Mouse (Mus musculus): ENCODE measurements around the gene Ppp4r1. TPM values are rescaled to one million over a fixed set of nuclear protein-coding genes. Genes with fewer than 3 reads are reported as not detected.
A peak's percentile ranks its signal among the peaks of the same experiment; 100 is the strongest.

The Ppp4r1 gene
- polyA plus RNA-seq (2015; fragmentation: Nextera tagmentation; extraction: Ambion mirVana), result 25.0 and 30.5 TPM in 2 replicates

DNA sequence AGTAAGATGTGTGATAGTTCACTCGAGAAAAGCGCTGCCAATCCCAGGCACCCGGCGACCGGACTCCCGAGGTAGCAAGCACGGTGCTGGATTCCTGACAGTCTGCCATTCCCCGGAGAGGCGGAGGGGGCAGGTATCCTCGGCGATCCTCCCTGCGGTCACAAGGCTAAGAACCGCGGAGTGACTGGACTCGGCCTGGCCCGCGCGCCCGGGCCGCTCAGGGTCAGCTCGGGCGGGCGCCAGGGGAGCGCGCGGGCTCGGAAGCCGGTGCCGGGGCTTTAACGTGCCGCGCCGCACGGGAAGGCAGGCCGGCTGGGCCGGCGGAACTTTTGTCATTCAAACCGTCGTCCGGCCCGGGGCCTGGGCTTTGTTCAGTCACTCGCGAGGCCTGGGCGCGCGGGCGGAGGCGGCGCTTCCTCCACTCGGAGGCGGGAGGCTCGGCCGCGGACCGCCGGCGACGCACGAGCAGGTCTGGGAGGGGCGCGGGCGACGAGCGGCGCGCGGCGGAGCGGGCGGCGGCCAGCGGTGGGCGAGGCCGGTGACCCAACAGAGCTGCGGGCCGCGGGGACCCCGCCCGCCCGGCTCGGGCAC lies at the start of gene Ppp4r1:
Gene Ppp4r1 (plus strand): TSS at position 23 of the 591 bp plus-strand sequence.
- peak within 1 kb of the TSS; percentile 100 for H3K9ac ChIP-seq
- no peaks in the 10 kb centered on the region for H3K36me3 ChIP-seq
- H3K27me3 ChIP-seq, result no peaks in the 10 kb centered on the region
- H3K9me3 ChIP-seq (replicated peaks), result no peaks in the 10 kb centered on the region
- peak; percentile 82 for ATAC-seq (replicated peaks; ENCODE audit: insufficient number of reproducible peaks, insufficient read depth, low FRiP score, low read depth)
- peaks cover 24% of the 10 kb centered on the region for H3K4me1 ChIP-seq (replicated peaks)
- peak within 1 kb of the TSS; percentile 99 for H3K27ac ChIP-seq
- H3K4me2 ChIP-seq, result peak within 1 kb of the TSS; percentile 71
- WGBS, result under 1% methylated on average over 63 of the region's 81 CpGs
- peak within 1 kb of the TSS; percentile 97 for H3K4me3 ChIP-seq

GRCm38 (mm10) chr17:65732666-65733065 lies 49.7 kb upstream of the Ppp4r1 start:
- Histone ChIP-seq H3K27ac (no peak overlapping the region), H3K27me3 (no peaks in the 10 kb centered on the region), H3K4me3 (no peak overlapping the region), H3K4me1 (replicated peaks) (0 out of 2 replicates have a peak, but pooled peaks cover 2% of the 10 kb centered on the region), H3K9ac (no peak overlapping the region), H3K9me3 (replicated peaks) (no peaks in the 10 kb centered on the region), H3K4me2 (no peak overlapping the region), H3K36me3 (no peaks in the 10 kb centered on the region)
- no peak for ATAC-seq (replicated peaks; ENCODE audit: insufficient number of reproducible peaks, insufficient read depth, low FRiP score, low read depth)
- 78% methylated on average over 4 of the region's 4 CpGs for WGBS

DNA sequence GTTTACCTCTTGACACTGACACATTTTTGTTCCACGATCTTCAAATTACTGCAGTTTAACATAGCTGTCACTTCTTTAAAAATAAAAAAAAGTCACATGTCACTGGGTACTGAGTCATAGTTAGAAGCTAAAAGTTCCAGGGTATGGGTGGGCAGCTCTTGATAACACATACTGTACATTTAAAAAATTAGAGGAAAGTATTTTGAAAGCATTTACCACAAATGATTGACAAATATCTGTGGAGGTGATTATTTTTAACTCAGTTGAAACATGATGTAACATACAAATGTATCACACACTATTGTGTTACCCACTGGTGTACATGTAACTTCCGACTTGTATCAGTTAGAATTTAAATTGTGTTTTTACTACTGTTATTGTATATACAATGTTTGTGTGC lies 47.3 kb upstream of the Ppp4r1 start:
- 86% methylated on average over 2 of the region's 2 CpGs for WGBS
- H3K9ac ChIP-seq, result no peak overlapping the region

GRCm38 (mm10) chr17:65737175-65737574 lies 45.2 kb upstream of the Ppp4r1 start:
- no peaks in the 10 kb centered on the region for H3K27me3 ChIP-seq
- H3K36me3 ChIP-seq, result no peaks in the 10 kb centered on the region
- no peaks in the 10 kb centered on the region for H3K9me3 ChIP-seq (replicated peaks)
- H3K4me3 ChIP-seq, result no peak overlapping the region
- no peak for ATAC-seq (replicated peaks; ENCODE audit: insufficient number of reproducible peaks, insufficient read depth, low FRiP score, low read depth)
- no peak overlapping the region for H3K27ac ChIP-seq
- peaks cover 7% of the 10 kb centered on the region for H3K4me1 ChIP-seq (replicated peaks)
- WGBS, result 73% methylated on average over 5 of the region's 5 CpGs
- no peak overlapping the region for H3K9ac ChIP-seq
- no peak overlapping the region for H3K4me2 ChIP-seq

More for the DNA sequence above, 47.3 kb upstream of the Ppp4r1 start:
- Histone ChIP-seq H3K36me3 (no peaks in the 10 kb centered on the region), H3K4me1 (replicated peaks) (peaks cover 7% of the 10 kb centered on the region), H3K27me3 (no peaks in the 10 kb centered on the region), H3K4me2 (no peak overlapping the region), H3K9me3 (replicated peaks) (no peaks in the 10 kb centered on the region), H3K4me3 (no peak overlapping the region), H3K27ac (no peak overlapping the region)
- no peak for ATAC-seq (replicated peaks; ENCODE audit: insufficient number of reproducible peaks, insufficient read depth, low FRiP score, low read depth)

DNA sequence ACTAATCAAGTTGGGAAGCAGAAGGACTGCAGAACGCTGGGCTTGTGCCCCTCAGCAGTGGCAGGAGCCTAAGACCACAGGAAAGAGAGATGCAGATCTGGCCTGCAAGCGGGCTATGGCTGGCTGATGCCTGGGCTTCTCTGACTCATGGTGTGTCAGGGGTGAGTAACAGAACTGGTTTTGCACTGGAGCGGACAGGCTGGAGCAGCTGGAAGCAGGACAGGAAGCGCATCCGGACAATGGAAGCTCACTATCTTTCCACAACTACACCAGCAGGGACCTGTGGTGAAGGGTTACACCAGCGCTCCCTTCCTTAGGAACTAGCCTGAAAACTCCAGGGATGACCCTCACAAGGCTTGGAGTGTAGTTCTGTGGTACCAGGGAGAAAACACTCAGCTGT lies 44.8 kb upstream of the Ppp4r1 start:
- H3K27ac ChIP-seq, result no peak overlapping the region
- peaks cover 7% of the 10 kb centered on the region for H3K4me1 ChIP-seq (replicated peaks)
- H3K4me2 ChIP-seq, result no peak overlapping the region
- no peaks in the 10 kb centered on the region for H3K36me3 ChIP-seq
- no peak overlapping the region for H3K4me3 ChIP-seq
- ATAC-seq (replicated peaks; ENCODE audit: insufficient number of reproducible peaks, insufficient read depth, low FRiP score, low read depth), result peak; percentile 43; the same call in 1 of the 2 replicates
- no peak overlapping the region for H3K9ac ChIP-seq
- H3K27me3 ChIP-seq, result no peaks in the 10 kb centered on the region
- no peaks in the 10 kb centered on the region for H3K9me3 ChIP-seq (replicated peaks)
- WGBS, result 72% methylated on average over 6 of the region's 6 CpGs

DNA sequence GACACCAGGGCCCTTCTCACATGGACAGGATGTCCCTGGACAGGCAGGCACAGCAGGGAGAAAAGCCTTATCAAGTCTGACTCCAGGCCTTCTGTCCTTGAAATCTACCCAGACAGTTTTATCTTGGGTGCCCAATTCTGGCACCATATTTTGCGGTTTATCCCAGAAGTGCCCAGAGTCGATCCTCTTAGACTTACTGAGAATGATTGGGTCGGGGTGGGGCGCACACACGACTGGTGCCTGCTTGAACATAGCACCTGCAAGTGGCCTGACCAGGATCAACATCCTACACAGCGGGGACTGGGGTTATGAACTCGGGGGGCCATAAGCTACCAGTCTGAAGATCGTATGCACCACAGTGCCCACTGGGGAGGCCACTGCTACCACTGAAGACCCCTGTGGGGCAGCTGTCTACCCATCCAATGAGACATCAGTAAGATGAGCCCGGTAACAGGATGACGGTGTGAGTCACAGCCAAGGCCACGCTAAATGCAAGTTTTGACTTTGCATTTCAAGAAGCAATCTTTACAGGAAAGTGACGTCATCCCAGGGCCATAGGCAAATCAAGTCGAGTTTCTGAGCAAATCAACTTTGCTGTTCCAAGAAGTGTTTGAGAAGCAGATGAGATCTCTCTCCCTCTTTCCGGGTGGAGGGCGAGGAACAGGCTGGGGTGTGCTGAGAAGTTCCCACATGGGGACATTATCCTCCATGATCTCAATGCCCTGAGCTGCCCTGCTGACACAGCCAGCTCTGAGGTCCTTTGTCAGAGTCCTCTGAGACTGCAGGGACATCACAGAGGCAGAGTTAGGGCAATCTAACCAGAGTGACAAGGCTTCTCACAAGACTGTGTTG lies 42.3 kb upstream of the Ppp4r1 start:
- no peaks in the 10 kb centered on the region for H3K27me3 ChIP-seq
- no peak for ATAC-seq (replicated peaks; ENCODE audit: insufficient number of reproducible peaks, insufficient read depth, low FRiP score, low read depth)
- no peaks in the 10 kb centered on the region for H3K36me3 ChIP-seq
- no peak overlapping the region for H3K27ac ChIP-seq
- peaks cover 5% of the 10 kb centered on the region for H3K4me1 ChIP-seq (replicated peaks)
- H3K4me3 ChIP-seq, result no peak overlapping the region
- H3K9me3 ChIP-seq (replicated peaks), result no peaks in the 10 kb centered on the region
- H3K4me2 ChIP-seq, result no peak overlapping the region
- no peak overlapping the region for H3K9ac ChIP-seq
- 66% methylated on average over 15 of the region's 15 CpGs for WGBS

- Histone ChIP-seq H3K4me2 (no peak overlapping the region), H3K27ac (no peak overlapping the region), H3K9ac (no peak overlapping the region), H3K36me3 (no peaks in the 10 kb centered on the region), H3K4me3 (no peak overlapping the region), H3K9me3 (replicated peaks) (no peaks in the 10 kb centered on the region), H3K4me1 (replicated peaks) (peaks cover 5% of the 10 kb centered on the region), H3K27me3 (no peaks in the 10 kb centered on the region)
- whole genome bisulfite sequencing, result 72% methylated on average over 4 of the region's 4 CpGs
- ATAC-seq (replicated peaks; ENCODE audit: insufficient number of reproducible peaks, insufficient read depth, low FRiP score, low read depth), result no peak
Measured at GRCm38 (mm10) chr17:65741565-65741964, 40.8 kb upstream of the Ppp4r1 start.

DNA sequence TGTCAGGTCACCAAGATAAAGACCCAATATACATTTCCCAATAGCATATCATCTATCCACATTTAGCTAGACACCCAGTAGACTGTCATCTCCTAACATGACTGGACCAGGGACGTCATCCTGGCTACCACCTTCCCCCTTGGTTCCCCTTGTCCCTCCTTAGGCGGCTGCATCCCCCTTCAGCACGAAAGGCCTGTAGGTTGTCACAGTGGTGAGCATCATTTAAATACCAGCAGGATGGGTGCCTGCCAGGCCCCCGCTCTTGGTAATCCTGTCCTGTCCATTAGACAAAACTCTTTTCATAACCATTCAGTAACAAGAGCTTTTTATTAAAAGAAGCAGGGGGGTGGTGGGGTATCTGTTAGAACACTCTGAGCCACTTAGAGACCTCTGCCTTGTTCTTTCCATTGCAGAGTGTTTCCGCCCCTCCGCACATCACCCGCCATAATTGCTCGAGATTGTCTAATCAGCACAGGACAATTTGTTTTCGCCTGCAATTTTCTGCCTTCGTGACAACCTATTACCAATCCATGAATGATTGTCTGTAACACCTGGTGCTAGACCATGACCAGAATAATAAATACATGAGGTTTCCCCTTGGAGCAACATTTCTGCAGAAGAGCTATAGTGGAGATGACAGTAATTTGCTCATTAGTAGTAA lies 40.0 kb upstream of the Ppp4r1 start:
- 84% methylated on average over 10 of the region's 10 CpGs for WGBS
- Histone ChIP-seq H3K27ac (no peak overlapping the region), H3K9ac (no peak overlapping the region), H3K4me2 (no peak overlapping the region), H3K27me3 (no peaks in the 10 kb centered on the region), H3K4me3 (no peak overlapping the region), H3K36me3 (no peaks in the 10 kb centered on the region), H3K4me1 (replicated peaks) (peaks cover 5% of the 10 kb centered on the region), H3K9me3 (replicated peaks) (no peaks in the 10 kb centered on the region)
- ATAC-seq (replicated peaks; ENCODE audit: insufficient number of reproducible peaks, insufficient read depth, low FRiP score, low read depth), result no peak

- 70% methylated on average over 4 of the region's 4 CpGs for WGBS
- Histone ChIP-seq H3K4me2 (no peak overlapping the region), H3K4me1 (replicated peaks) (peaks cover 5% of the 10 kb centered on the region), H3K27me3 (no peaks in the 10 kb centered on the region), H3K9me3 (replicated peaks) (no peaks in the 10 kb centered on the region), H3K4me3 (no peak overlapping the region), H3K27ac (no peak overlapping the region), H3K36me3 (no peaks in the 10 kb centered on the region), H3K9ac (no peak overlapping the region)
- no peak for ATAC-seq (replicated peaks; ENCODE audit: insufficient number of reproducible peaks, insufficient read depth, low FRiP score, low read depth)
Measured at GRCm38 (mm10) chr17:65742969-65743368, 39.4 kb upstream of the Ppp4r1 start.

DNA sequence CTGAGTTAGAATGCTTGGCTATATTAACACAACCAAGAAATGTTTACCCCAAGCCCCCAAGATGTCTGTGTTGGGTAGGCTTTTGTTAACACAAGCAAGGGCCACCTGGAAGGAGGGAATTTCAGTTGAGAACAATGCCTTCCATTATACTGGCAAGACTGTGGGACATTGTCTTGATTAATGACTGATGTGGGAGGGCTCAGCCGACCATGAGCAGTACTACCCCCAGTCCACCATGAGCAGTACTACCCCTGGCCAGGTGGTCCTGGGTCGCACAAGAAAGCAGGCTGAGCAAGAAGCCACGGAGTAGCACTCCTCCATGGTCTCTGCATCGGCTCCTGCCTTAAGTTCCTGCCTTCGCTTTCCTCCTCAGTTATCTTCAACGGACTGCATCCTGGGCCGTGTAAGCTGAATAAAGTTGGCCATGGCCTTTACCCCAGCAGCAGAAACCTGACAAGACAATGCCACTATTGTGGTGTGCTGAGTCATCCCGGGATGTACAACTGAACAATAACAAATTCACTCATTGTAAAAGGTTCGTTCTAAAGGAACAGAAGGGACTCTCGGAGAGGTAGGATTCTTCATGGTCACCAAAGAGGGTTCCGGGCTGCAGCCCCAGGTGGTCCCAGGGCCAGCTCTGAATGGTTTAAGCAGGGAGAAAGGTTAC lies 38.6 kb upstream of the Ppp4r1 start:
- 78% methylated on average over 11 of the region's 11 CpGs for WGBS
- Histone ChIP-seq H3K27me3 (no peaks in the 10 kb centered on the region), H3K9me3 (replicated peaks) (0 out of 2 replicates have a peak, but pooled peaks cover 3% of the 10 kb centered on the region), H3K9ac (no peak overlapping the region), H3K4me1 (replicated peaks) (peaks cover 5% of the 10 kb centered on the region), H3K36me3 (no peaks in the 10 kb centered on the region), H3K27ac (no peak overlapping the region), H3K4me2 (no peak overlapping the region), H3K4me3 (no peak overlapping the region)
- ATAC-seq (replicated peaks; ENCODE audit: insufficient number of reproducible peaks, insufficient read depth, low FRiP score, low read depth), result no peak

DNA sequence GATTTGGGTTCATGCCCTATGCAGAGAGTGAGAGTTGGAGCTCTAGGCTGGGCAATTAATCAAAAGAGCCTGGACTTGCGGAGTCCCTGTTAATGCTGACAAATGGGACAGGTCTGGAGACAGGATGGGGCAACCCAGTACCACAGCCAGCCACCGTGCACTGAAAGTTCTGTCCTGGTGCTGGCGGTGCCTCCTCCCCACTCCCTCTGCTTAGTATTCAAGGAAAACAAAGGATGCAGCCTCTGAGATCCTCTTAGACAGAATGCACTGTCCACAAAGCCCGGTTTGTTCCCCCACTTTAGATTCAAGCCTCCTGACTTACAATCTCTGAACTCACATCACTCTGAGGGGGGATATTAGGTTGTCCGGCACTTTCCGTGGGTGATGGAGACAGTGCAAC lies 36.1 kb upstream of the Ppp4r1 start:
- Histone ChIP-seq H3K4me1 (replicated peaks) (no peaks in the 10 kb centered on the region), H3K9ac (no peak overlapping the region), H3K36me3 (no peaks in the 10 kb centered on the region), H3K4me3 (no peak overlapping the region), H3K27me3 (no peaks in the 10 kb centered on the region), H3K4me2 (no peak overlapping the region), H3K9me3 (replicated peaks) (0 out of 2 replicates have a peak, but pooled peaks cover 3% of the 10 kb centered on the region), H3K27ac (no peak overlapping the region)
- 81% methylated on average over 6 of the region's 6 CpGs for WGBS
- no peak for ATAC-seq (replicated peaks; ENCODE audit: insufficient number of reproducible peaks, insufficient read depth, low FRiP score, low read depth)
